Mouse (Mus musculus): ENCODE measurements around the gene St6gal1. TPM values are rescaled to one million over a fixed set of nuclear protein-coding genes. Genes with fewer than 3 reads are reported as not detected.

The St6gal1 gene
- polyA plus RNA-seq, 1 experiment from 2014 or later, result 40.6 TPM

DNA sequence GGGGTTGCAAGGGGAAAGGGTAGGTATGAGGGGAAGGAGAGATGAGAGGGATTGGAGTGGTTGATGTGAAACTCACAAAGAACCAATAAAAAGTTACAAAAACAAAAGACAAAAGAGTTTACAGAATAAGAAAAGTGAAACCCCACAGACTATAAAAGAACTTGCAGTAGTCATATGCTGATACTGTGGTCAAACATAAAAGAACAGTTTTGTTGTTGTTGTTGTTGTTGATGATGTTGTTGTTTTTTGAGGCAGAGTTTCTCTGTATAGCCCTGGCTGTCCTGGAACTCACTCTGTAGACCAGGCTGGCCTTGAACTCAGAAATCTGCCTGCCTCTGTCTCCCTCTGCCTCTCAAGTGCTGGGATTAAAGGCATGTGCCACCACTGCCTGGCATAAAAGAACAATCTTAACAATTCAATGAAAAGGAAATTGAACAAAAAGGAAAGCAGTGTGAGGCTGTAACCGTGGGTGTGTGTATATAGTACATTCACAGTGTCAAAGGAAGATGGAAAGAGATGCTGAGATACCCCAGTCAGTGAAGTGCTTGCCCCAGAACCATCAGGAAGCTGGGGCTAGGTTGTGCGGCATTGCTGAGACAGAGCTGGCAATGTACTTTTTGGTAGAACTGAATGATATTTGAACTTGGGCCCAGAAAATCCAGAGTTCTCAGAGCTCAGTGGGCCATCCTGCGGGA, 155.1 kb downstream of the St6gal1 start:
- no peak for ATAC-seq (ENCODE audit: low read depth)
- no peak overlapping the region for H3K27ac ChIP-seq (replicated peaks)
- no peak overlapping the region for H3K9ac ChIP-seq
- 72% methylated on average over 3 of the region's 3 CpGs for WGBS
- H3K4me2 ChIP-seq, result no peak overlapping the region
- peaks cover 6% of the 10 kb centered on the region; the same call in 1 of the 2 replicates for H3K9me3 ChIP-seq
- H3K27me3 ChIP-seq, result no peaks in the 10 kb centered on the region
- no peaks in the 10 kb centered on the region for H3K36me3 ChIP-seq
- no peak overlapping the region for H3K4me3 ChIP-seq
- H3K4me1 ChIP-seq (replicated peaks), result no peaks in the 10 kb centered on the region

DNA sequence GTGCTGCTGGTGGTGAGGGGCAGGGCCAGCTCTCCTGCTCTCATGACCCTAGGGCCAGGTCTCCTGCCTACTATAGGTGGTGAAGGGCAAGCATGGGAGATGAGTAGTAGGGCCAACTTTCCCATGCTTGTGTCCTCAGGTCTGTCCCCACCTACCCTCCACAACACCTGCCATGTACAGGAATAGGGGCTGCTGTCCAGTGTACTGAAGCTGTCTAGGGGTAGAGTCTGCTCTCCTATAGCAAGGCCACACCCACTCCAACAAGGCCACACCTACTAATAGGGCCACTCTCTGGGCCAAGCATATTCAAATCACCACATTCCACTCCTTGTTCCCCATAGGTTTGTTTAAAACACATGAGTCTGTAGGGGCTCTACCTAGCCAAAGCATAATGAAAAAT, 159.8 kb downstream of the St6gal1 start:
- Histone ChIP-seq H3K4me3 (no peak overlapping the region), H3K36me3 (no peaks in the 10 kb centered on the region), H3K4me1 (replicated peaks) (no peaks in the 10 kb centered on the region), H3K4me2 (no peak overlapping the region), H3K27me3 (no peaks in the 10 kb centered on the region), H3K9me3 (peaks cover 10% of the 10 kb centered on the region; the same call in 1 of the 2 replicates), H3K27ac (replicated peaks) (no peak overlapping the region), H3K9ac (no peak overlapping the region)
- ATAC-seq (ENCODE audit: low read depth), result no peak

DNA sequence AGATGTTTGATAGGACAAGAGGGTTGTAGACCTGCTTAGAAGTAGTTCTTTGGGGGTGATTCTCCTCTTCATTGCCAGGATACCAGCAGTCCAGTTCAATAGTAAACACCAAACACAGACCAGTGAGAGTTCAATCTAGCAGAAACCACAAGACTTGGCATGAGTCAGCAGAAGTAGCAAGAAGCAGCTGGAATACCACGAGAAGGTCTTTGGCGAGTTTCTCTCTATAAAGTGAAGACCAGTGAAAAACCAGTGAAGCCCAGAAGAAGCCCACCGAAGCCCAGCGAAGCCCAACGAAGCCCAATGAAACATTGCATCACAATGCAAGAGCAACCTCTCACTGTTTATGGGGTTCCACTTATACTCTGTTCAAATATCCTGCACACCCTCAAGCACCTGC, 173.4 kb downstream of the St6gal1 start:
- H3K4me2 ChIP-seq, result no peak overlapping the region
- no peak overlapping the region for H3K27ac ChIP-seq (replicated peaks)
- no peaks in the 10 kb centered on the region for H3K4me1 ChIP-seq (replicated peaks)
- ATAC-seq (ENCODE audit: low read depth), result no peak
- H3K36me3 ChIP-seq, result no peaks in the 10 kb centered on the region
- no peak overlapping the region for H3K4me3 ChIP-seq
- H3K9ac ChIP-seq, result no peak overlapping the region
- WGBS, result 89% methylated on average over 5 of the region's 5 CpGs
- H3K27me3 ChIP-seq, result no peaks in the 10 kb centered on the region
- no peaks in the 10 kb centered on the region for H3K9me3 ChIP-seq

DNA sequence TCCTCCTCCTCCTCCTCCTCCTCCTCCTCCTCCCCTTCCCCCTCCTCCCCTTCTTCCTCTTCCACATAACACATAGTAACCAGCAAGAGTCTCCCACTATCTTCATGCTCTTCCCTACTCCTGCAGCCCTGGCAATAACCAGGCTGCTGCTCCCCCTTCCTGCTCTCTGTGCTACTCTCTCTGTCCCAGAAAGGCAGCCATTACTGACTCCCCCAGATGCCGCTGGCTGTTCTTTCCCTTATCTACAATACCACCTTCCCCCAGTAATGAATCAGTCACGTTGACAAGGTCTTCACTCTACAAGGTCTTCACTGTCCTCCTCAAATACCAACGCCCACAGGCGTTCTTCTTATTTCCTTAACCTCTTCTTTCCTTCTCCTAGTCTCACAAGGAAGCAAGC, 176.9 kb downstream of the St6gal1 start:
- H3K36me3 ChIP-seq, result no peaks in the 10 kb centered on the region
- H3K4me2 ChIP-seq, result no peak overlapping the region
- no peaks in the 10 kb centered on the region for H3K9me3 ChIP-seq
- H3K27ac ChIP-seq (replicated peaks), result no peak overlapping the region
- no peak overlapping the region for H3K4me3 ChIP-seq
- WGBS, result 74% methylated on average over 4 of the region's 4 CpGs
- ATAC-seq (ENCODE audit: low read depth), result no peak
- no peak overlapping the region for H3K9ac ChIP-seq
- no peaks in the 10 kb centered on the region for H3K27me3 ChIP-seq
- H3K4me1 ChIP-seq (replicated peaks), result no peaks in the 10 kb centered on the region

DNA sequence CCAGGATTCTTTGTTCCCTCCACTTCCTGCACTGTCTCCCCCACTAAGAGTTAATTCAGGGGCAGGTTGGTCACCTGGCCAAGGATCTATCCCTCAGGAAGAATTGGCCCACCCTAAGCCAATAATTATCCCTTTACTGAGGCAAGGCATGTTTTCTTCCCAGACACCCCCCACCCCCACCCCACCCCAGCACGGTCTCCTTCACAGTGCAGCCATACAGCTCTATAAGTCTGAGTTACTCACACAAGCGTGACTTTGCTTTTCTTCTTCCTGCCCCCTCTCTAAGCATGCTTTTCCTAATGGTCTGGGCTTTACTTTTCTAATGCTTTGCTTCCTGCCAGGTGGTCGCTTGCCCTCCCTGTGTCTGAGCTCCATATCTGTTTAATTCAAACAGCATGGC, 177.4 kb downstream of the St6gal1 start:
- Histone ChIP-seq H3K9ac (no peak overlapping the region), H3K4me1 (replicated peaks) (no peaks in the 10 kb centered on the region), H3K4me2 (no peak overlapping the region), H3K4me3 (no peak overlapping the region), H3K27ac (replicated peaks) (no peak overlapping the region), H3K36me3 (no peaks in the 10 kb centered on the region), H3K27me3 (no peaks in the 10 kb centered on the region), H3K9me3 (no peaks in the 10 kb centered on the region)
- ATAC-seq (ENCODE audit: low read depth), result no peak
- 68% methylated on average over 3 of the region's 3 CpGs for WGBS

DNA sequence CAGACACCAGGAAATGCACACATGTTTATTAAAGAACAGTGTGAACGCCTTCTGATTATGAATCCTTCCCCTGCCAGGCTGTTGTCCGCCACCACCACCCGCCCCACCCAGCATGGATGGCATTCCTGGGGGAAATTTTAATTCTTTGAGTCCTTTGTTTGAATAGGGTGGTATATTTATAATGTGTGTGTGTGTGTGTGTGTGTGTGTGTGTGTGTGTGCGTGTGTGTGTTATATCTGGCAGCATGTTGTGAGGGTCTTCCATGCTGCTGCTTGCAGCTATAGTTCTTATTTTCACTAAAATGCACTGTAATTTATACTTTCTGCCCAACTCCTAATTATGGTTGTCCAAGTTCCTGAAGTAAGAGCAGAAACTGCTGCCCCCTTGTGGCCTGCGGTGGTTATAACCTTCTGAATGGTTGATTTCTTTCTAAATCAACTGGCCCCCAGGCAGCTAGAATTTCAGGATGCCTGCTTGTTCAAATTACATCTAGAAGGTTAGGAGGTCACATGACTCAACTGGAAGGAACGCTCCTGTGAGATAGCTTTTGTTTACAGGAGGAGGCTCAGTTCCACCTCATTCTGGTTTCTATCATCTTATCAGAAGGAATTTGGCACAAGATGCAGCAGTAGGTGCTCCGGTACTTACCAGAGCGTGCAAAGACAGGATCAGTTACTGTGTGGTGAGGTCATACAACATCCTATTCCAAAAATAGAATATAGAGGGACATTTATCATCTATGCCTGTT, 178.6 kb downstream of the St6gal1 start:
- no peaks in the 10 kb centered on the region for H3K27me3 ChIP-seq
- H3K4me3 ChIP-seq, result no peak overlapping the region
- H3K27ac ChIP-seq (replicated peaks), result no peak overlapping the region
- H3K9me3 ChIP-seq, result no peaks in the 10 kb centered on the region
- 52% methylated on average over 8 of the region's 8 CpGs for WGBS
- H3K36me3 ChIP-seq, result no peaks in the 10 kb centered on the region
- no peak overlapping the region for H3K4me2 ChIP-seq
- no peaks in the 10 kb centered on the region for H3K4me1 ChIP-seq (replicated peaks)
- no peak overlapping the region for H3K9ac ChIP-seq
- no peak for ATAC-seq (ENCODE audit: low read depth)

Other genes starting within 250 kb of the St6gal1 start
- gene Kng2, start 195.3 kb upstream of the St6gal1 start, polyA plus RNA-seq (2015; fragmentation: Nextera tagmentation; extraction: Ambion mirVana), result 0.50 and 0.95 TPM in 2 replicates
- gene Kng1, start 166.9 kb upstream of the St6gal1 start, polyA plus RNA-seq (2015; fragmentation: Nextera tagmentation; extraction: Ambion mirVana), result 0.29 TPM in 1 of 2 replicates, not detected in the other
- gene Eif4a2, start 117.3 kb upstream of the St6gal1 start, polyA plus RNA-seq (2015; fragmentation: Nextera tagmentation; extraction: Ambion mirVana), result 333 and 342 TPM in 2 replicates
- 47.1 and 49.7 TPM in 2 replicates for gene Rfc4, start 97.0 kb upstream of the St6gal1 start, polyA plus RNA-seq (2015; fragmentation: Nextera tagmentation; extraction: Ambion mirVana)
- gene Adipoq, start 78.2 kb upstream of the St6gal1 start, polyA plus RNA-seq (2015; fragmentation: Nextera tagmentation; extraction: Ambion mirVana), result not detected in 2 replicates
- 0.06 and 0.10 TPM in 2 replicates for gene Rtp1, start 204.4 kb downstream of the St6gal1 start, polyA plus RNA-seq (2015; fragmentation: Nextera tagmentation; extraction: Ambion mirVana)